Mouse (Mus musculus) layer of hippocampus, postnatal 10 days (tissue): Measurements from ENCODE around the gene Mpped2. TPM values are rescaled to one million over a fixed set of nuclear protein-coding genes. Genes with fewer than 3 reads are reported as not detected.

Experiments used
- DNase-seq, 2 experiments: peaks; one replicate each; pipeline ENCODE4 v3.0.0; 2021; ENCODE audit warnings: low spot score in 2 of 2
- total RNA-seq, 2 experiments: library from RNA; stranded (reverse); gene quantifications; 2 replicates each; pipeline ENCODE4 v1.2.3; 2021

Gene Mpped2
- total RNA-seq, 2 experiments from 2014 or later, result 40.8 to 46.8 TPM

DNA sequence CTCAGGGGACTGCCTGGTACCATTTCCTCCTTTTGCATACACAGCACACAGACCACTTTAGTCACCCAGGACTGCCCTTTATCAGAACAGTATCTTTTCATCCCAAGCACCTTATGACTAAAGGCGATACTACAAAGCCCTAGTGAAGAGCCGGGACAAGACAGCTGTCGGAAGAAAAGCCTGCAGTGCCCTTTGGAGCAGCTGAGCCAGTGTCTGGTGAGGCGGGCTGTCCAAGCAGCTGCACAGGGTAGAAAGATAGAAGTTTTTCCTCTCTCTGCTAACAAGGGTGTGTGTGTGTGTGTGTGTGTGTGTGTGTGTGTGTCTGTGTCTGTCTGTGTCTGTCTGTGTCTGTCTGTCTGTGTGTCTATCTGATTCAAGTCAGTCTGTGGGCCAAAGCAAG, 161.1 kb downstream of the Mpped2 start:
- DNase-seq, result no peak

DNA sequence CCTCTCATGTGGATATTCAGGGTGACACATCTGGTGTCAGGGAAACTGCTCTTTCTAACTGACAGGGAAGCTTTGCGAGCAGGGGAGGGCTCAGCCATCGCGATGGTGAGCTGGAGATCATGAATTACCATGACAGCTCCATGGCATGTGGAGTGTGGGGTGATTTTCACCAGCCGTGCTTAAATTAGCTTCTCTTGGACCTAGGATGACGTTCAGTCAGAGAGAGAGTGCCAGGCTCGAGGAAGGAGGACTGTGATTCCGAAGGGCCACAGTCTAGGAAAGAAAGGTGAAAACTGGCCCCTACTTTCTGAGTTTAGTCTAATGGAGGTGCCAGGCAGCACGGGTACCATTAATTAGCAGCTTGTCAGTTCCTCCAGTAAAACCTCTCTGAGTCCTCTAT, 161.7 kb downstream of the Mpped2 start:
- DNase-seq, result no peak

DNA sequence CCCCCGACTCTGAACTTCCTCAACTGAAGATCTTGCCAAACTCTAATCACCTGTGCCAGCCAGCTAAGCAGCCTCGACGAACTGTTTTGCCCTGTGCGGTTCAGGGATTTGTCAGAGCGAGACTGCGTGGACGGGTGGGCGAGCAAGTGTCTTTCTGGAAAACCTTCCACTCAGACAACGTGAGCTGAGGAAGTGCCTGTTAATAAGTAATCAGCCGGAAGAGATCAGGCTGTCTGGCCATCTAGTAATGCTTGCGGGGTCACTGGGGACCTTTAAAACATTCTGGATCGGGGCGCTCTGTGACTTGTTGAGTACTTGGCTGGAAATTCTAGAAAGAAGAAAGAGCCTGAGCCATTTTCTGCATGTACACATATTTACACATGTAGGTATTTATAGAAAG, 162.1 kb downstream of the Mpped2 start:
- DNase-seq, result no peak

DNA sequence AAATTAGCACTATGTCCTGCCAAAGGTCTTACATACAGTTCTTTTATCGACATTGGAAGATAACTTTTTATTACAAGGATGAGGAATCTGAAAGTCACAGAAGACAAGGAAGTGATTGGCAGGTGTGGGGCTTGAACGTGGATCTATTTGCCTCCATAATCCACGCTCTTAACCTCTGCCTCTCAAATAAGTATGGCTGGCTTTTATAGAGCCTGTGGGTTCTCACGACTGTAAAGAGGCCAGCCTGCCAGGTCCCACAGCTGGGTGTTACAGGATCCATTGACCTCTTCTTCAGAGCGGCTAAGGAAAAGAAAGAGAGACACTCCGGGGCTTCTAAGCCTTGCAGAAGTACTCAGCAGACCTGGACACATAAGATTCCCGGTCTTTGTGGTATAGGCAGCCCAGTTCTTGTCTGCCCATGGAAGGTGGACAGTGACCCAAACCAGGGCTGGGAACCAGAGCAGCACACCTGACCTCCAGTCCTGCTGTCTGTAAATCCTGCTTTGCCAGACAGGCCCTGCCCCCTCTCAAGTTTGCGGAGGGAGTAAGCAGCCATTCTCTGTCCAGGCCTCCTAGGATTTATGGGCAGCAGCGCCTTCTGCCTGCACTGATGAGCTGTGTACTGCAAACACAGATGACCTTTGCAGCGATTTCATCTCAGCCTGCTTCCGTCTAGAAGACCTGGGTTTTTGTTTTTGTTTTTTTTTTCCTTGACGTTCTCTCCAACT, 162.7 kb downstream of the Mpped2 start:
- DNase-seq, result no peak

DNA sequence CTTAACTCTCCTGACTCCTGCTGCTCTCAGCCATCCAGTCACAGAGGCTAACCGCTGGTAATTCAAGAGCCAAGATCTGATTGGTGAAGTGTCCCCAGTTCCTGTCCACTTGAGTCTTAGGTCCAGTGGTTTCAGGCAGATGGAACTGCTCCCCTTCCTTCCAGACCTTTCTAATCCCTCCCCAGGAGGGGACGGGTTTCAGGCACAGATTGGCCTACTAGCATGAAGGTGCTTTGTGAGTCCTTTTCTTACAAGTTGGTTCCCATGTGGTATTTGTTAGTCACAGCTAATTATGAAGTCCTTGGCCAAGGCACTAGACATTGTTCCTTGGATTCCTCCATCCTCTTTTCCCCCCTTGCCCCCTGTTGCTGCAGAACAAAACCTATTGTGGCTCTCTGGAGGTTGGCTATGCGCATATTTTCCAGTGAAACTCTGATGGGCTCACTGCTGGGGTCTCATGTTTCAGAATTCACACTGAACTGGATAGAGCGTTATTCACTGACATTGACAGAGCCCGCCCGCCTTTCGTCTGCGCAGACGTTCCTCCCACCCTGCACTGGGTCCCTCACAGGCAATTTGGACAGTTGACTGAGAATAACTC, 163.4 kb downstream of the Mpped2 start:
- DNase-seq, result no peak

DNA sequence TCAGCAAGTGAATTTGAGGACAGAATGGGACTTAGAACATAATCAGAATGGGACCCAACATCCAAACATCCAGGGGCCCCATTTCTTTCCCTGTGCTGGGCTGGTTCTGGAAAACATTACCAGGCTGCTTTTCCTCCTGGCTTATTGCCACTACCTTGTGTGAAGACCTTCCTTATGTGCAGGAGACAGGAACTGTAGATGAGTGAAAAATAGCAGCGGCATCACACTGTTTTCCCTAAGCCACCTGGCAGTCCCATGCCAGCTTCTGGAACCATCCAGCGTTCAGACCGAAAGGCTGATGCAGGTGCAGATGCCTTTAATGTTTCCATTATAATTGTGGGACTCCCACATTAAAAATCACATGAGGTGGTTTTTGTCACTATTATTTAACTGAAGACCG, 164.2 kb downstream of the Mpped2 start:
- no peak for DNase-seq

DNA sequence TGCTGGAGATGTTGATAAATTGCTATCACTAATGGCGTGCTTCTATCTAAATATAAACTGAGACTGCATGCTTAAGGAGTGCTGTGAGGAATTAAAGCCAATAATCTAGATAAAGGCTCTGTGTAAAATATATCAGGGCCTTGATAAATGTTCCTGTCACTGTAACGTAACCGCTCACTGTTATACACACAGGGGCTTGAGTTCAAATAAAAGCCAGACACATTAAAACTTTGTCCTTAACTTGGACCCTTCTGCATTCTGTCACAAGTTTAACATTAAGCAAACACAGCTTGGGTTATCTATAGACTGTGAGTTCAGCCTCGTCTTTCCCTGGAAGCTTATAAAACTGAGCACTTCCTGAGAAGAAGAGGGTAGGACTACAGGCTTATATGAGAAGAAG, 164.6 kb downstream of the Mpped2 start:
- no peak for DNase-seq

DNA sequence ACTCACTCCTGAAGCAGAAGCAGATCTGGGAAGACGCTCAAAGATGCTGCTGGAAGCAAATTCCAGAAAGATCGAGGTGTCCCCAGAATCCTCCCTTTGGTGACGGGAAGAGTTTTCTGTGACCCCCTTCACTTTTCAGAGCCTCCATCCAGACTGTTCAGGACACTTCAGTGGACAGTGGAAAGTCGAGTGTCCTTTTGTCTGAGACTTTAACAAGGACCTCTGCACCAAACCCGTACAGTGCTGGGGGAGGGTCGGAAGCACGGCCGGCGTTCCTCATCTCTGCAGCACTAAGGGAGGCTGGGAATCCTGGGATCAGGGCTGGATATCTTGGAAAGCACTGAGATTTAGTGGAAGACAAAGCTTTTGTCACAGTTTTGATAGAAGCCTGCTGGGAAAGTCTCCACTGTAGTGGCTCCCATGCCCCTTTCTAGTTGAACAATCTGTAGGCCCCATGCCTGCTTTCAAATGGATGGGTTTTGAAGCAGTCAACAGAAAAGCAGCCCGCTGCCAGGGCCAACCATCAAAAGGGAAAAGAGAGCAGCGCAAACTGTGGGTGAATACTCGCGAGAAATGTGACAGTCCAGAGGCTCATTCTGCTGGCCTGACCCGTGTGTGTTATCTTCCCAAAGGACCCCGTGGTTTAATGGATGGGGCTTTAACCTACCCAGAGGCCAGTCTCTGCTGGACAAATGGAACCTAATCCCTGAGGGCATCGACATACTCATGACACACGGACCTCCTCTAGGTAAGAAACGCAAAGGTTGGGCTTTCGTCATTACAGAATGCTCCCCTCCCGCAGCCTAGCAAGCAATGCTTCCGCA, 168.0 kb downstream of the Mpped2 start:
- no peak for DNase-seq

DNA sequence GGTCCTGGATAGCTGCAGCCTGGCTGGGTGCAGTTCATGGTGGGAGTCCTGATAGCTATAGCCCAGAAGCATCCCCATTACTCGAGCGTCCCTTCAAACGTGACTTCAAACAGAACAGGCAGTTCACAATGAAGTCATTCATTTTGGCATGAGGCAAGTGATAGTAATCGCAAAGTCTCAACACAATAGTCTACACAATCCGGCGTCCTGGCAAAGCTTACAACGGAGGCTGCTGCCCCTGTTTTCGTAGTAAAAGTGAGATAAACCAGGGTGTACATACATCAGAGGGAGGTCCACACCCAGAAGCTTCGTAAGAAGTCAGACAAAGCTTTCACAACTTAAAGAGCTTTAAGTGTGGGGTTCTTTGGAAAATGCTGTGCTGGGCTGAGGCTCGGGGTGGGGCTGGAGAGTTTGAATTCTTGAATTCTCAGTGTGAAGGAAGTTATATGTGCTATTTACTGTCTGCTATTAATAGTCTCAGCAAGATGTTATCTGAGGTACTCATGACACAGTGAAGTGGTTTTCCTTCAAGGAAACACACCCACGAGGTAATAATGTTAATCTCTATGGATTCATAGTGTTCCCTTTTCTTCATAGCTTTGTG, 170.1 kb downstream of the Mpped2 start:
- no peak for DNase-seq

DNA sequence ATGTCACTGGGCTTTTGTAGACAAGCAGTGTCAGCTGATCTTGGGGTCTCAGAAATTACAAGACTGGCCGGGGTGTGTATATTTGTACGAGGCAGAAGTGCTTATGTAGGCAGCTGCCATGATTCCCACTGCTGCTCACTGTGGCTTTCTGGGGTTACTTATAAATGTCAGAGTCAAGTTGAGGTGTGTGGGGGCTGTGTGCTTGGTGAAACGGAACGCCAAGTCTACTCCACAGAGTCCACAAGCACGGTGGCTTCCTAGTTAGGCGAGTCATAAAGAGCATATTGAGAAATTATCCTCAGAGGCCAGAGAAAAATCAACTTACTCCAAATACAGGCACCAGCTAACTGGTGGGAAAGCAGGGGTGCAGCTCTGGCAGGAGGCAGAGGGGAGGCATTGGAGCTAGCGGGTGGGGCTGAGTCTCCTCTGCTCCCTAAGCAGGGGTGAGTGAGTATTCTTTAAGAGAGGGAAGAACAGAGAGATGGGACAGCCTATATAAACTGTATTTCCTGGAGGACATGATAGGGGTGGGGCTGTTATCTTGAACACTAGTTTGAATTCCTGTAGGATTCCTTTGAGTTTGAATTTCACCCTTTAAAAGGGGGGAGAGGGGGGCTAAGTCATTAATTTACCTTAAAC, 172.2 kb downstream of the Mpped2 start:
- DNase-seq, result no peak

DNA sequence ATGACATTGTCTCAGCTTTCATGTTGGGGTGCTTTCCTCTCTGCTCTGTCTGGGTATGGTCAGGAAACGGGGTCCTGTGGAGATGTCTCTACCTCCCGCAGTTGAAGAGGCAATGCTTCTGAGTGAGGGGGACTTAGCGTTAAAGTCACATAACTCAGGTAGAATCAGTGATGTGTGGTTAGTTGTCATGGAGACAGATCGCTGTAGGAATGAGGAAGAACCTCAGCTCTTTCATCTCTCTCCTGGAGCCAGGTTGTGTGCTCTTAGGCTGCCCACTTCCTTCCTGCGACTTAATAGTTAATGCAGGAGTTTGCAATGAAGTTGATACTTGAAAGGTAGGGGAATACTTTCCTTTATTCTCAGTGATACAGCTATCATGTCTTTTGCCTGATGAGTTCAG, 173.2 kb downstream of the Mpped2 start:
- DNase-seq, result no peak

DNA sequence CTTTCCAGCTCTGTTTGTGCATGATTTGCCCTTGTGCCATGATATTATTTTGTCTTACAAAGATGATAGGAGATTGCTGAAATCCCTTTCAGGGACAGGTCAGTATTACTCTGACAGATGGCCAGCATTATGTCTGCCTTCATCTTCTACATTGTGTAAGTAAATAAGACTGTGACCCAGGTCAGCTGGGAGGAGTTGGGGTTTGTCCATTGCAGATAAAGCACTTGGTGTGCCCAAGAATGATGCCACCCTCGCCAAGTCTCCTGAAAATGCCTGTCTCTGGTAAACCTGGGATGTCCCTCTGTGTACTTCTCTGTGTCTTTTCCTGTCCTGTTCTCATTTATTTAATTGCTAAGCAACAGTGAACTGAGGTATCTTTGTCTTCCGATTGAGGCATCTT, 177.8 kb downstream of the Mpped2 start:
- no peak for DNase-seq

DNA sequence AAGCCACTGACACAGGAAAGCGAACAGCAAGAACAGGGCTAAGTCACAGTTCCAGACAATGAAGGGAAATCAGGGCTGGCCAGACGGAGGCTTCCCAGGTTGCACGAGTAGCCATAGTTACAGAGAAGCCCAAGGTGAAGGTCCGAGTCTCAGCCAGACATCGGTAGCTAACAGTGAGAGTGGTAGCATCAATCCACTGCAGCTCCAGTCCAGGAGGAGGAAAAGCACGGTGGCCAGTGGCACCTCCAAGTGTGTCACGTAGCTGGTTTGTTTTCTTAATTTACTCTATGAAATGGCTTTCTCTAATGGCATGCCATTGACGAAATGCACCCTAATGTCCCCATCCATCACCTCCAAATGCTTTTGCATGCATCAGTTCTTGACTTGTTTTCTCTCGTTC, 180.1 kb downstream of the Mpped2 start:
- DNase-seq, result no peak

DNA sequence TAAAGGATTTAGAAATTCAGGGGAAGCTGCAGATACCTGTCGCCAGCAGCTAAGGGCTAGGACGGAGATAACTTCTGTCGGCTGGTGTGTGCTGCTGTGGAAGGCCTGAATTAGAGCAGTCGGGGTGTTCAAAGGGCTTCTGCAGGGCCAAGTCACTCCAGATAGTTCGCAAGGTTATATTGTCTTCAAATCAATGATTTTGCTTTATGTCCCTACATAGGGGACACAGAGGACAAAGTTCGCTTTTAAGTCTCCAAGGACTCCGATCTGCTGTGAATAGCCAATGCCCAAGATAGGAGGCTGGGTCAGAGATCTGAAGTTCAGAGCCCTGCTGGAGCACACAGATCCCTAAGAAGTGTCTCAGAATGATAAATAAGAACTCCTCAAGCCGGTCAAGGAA, 190.3 kb downstream of the Mpped2 start:
- no peak for DNase-seq

DNA sequence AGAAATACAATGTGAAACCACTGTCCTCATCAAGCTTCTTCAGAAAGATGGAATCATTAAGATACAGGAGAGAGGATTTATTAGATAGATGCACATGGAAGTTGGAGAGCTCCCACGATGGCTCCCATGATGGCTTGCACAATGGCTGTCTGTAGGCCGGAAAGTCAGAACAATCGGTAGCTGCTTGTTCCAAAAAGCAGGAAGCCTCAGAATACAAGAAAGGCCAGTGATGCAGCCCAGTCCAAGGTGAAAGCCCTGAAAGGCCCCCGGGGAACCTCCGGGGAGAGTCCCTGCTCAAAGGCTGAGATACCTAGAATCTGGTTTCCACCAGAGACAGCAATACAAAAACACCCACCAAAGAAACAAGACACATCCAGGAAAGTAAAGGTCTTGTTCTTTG, 195.1 kb downstream of the Mpped2 start:
- DNase-seq, result no peak

DNA sequence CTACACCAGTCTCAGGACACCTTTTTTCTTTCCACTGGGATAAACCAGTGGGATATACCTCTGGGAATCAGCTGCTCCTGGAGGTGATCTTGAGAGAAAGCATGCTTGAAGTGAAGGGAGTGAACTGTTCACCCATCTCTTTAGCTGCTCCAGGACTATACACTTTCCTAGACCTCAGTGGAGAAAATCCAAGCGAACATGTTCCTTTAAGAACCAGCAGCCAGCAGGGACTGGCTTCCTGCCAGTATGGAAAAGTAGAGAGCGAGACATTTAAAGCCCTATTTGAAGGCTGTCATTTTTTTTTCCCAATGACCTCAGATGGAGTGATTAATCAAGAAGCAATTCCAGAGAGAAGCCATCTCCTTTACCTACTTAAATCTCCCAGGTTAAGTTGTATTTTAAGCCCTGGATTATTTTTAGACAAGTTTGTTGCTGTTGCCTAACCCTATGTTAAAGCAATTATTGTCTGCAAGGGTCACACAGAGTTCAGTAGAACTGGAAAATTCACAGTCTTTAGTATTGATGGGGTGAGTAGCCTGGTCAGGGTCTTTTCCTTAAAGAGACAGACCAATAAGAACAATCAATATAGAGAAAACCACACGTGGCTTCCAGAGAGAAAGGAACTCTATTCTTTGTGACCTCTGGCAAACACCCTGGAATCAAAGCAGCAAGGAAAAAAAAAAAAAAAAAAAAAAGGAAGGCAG, 196.4 kb downstream of the Mpped2 start:
- peak; percentile 26 to 43 for DNase-seq

DNA sequence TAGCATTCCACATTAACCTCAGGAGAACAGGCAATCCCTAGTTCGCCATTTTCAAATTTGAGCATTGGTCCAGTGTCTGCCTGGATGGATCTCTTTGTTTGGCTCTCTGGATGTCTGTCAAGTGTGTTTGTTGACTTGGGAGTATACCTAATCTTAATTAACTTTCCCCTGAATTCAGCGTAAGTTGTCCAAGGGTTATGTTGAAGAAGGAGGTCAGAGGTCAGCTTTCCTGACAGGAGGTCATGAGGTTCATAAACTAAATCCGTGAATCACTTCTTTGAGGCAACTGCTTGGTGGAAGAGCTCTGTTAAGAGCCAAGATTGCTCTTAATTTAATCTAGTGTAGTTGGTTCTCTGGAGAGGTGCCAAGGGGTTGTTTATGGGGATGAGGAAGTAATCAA, 200.3 kb downstream of the Mpped2 start:
- DNase-seq, result no peak

DNA sequence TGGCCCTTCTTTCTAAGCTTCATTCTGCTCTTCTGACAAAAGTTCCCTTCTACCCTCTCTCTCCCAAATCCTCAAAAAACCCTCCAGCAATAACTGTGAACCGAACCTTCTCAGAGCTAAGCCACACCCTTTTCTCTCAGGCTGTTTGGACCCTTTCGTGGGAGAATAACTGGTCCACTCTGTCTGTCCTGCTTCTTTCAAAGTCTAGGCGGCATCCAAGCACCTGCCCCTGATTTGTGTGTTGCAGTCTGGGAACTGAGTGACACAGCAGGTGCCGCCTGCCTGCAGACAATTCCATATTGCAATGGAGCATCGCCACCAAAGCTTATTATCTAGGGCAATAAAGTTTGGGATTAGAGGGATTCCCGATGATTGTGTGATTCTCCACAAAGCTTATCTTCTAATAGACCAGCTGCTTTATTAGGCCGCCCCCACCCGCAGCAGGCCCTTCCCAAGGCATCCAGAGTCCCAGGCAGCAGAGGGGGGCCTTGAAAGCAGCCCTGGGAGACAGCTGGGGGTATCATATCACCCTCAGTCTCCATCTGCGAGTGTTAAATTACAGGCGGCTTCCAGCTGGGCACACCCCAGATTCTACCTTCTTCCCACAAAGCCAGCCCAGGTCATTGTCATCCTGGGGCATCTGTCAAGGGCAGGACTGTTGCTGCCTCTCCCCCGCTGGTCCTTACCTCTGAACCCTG, 202.4 kb downstream of the Mpped2 start:
- DNase-seq, result peak in 1 of 2 experiments; percentile 36

DNA sequence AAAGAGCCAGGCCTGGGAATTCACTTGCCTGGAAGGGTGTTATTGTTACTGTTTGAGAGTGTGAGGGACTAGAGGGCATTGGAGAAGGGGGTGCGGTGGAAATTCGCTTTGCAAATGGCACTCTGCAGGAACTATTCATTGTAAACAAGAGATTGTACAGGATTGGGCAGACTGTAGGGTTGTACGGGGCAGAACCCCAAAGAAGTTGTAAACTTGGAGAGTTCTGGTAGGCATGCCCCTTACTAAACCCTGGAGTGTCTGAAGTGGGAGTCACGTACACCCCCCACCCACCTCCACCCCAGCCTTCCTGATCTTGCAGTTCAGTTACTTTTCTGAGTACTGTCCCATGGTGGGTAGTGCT, 202.9 kb downstream of the Mpped2 start:
- no peak for DNase-seq

DNA sequence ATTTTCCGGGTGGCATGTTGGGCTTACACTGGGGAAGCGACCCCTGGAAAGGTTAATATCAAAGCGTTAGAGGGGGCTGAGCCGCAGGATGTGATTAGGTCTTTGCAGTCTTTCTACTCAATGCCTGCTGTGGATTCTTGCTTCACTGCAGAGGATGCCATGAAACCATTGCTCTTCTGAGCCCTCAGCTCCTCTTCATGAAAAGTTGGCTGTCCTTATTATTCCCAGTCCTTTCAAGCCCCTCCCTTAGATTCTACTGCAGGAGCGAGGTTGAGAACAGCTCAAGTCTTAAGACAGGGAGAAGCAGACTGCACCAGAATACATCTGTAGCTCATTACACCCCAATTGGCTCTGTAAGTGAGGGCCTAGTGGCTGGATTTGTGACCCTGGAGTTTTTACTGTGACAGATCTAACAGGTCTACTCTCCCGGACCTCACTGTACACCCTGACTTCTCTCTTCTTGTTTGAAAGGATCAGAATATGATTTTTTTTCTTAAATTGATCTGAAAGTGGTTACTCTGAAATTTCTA, 218.9 kb downstream of the Mpped2 start:
- DNase-seq, result no peak
